ENCODE assay signal across 9 mouse cellular contexts in the genomic region with DNA sequence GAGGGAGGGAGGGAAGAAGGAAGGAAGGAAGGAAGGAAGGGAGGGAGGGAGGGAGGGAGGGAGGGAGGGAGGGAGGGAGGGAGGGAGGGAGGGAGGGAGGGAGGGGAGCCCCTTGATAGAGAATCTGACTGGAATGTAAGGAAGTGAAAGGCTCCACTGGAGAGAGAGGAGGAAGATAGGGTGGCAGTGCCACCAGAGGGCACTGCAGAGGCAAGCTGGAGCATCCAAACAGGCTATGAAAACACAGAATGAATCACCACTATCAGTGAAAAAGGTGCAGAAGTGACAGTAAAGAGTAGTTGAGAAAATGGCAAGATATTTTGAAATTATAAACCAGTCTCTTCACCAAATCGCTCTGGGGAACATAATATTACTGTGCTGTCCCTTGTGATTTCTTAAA. TPM values are rescaled to one million over a fixed set of nuclear protein-coding genes. Genes with fewer than 3 reads are reported as not detected.
DNase-seq lines count a peak whose midpoint lies in the region; TF ChIP-seq lines count a peak whose summit lies in the region.
"Had no signal": no experiment of that assay in that cellular context is flagged by ENCODE, and none has a peak within 500 bp of the region (broad histone marks: within the 10 kb centered on the region; RNA-seq: fewer than 3 reads in every experiment).

No protein-coding gene starts in this region.

- no peak overlapping the region for H3K4me3 ChIP-seq in embryonic fibroblast, embryonic 13.5 days (ENCODE audit: insufficient read depth, low read length)
- H3K4me3 ChIP-seq: stomach, embryonic 15.5 days had no signal

- peak; percentile 34 for DNase-seq in gastrocnemius, postnatal 10 days
- DNase-seq in gastrocnemius, adult 8-10 months (ENCODE audit: low spot score in 2 of 2): no peak
- peak; percentile 49 for DNase-seq in urinary bladder, postnatal 25 days (ENCODE audit: low spot score)
- no peak for DNase-seq in urinary bladder, adult 2 months (ENCODE audit: low spot score)
- peak; percentile 75 to 80 for DNase-seq in kidney, postnatal 25 days
- DNase-seq in lung, postnatal 4 days: peak; percentile 55 to 59
- peak; percentile 26 for DNase-seq in thymus, postnatal 36 days

- no peak for TF ChIP-seq POLR2A in embryonic fibroblast, embryonic 13.5 days (IDR thresholded peaks at IDR 0.05; ENCODE audit: low read depth, low read length)

- TF ChIP-seq CTCF in embryonic fibroblast, embryonic 13.5 days (IDR thresholded peaks at IDR 0.05; ENCODE audit: borderline replicate concordance, insufficient read depth, low read length): peak; percentile 69

- H3K4me1 ChIP-seq in embryonic fibroblast, embryonic 13.5 days (ENCODE audit: control insufficient read depth, insufficient read depth, low read length): no peaks in the 10 kb centered on the region
- H3K4me1 ChIP-seq: stomach, embryonic 15.5 days had no signal

- H3K27ac ChIP-seq in embryonic fibroblast, embryonic 13.5 days (ENCODE audit: insufficient read depth, low read length): no peak overlapping the region
- H3K27ac ChIP-seq: stomach, embryonic 15.5 days had no signal

RNA-seq across cellular contexts. Expression of a gene that starts 44.2 kb away (rescaled TPM):
- total RNA-seq in gastrocnemius, postnatal 10 days (2021): under 1 TPM; 0.09 to 0.12 TPM
- under 1 TPM; 0.21 to 0.76 (median 0.27) TPM for total RNA-seq in gastrocnemius, adult 8-10 months (2022)
- 8.7 and 9.9 TPM in 2 replicates for polyA plus RNA-seq in urinary bladder, adult 2 months (2012; rRNA removed)
- 13.3 and 15.6 TPM in 2 replicates for polyA plus RNA-seq in embryonic fibroblast, embryonic 13.5 days (2011; ENCODE audit: insufficient read length, low read depth, missing spikeins)

RNA-seq across cellular contexts. Expression of a gene that starts 44.3 kb away (rescaled TPM):
- under 1 TPM in 1 of 2 experiments, not detected in 1; 0.12 TPM for total RNA-seq in gastrocnemius, postnatal 10 days (2021)
- total RNA-seq in gastrocnemius, adult 8-10 months (2022): not detected
- 0.37 and 0.38 TPM in 2 replicates for polyA plus RNA-seq in urinary bladder, adult 2 months (2012; rRNA removed)
- 0.27 and 0.51 TPM in 2 replicates for polyA plus RNA-seq in embryonic fibroblast, embryonic 13.5 days (2011; ENCODE audit: insufficient read length, low read depth, missing spikeins)

Comparison
In these comparisons a context has a peak if more than half of its experiments do, and no peak if none do; other contexts are left out.
1. DNase-seq: peak in gastrocnemius, postnatal 10 days (single experiment), urinary bladder, postnatal 25 days (single experiment), kidney, postnatal 25 days (2 of 2), lung, postnatal 4 days (2 of 2) and thymus, postnatal 36 days (2 of 2); none in gastrocnemius, adult 8-10 months (0 of 2) and urinary bladder, adult 2 months (single experiment).